Mouse (Mus musculus) hindbrain, embryonic 14.5 days (tissue): ENCODE results near the gene A630001G21Rik. TPM values are rescaled to one million over a fixed set of nuclear protein-coding genes. Genes with fewer than 3 reads are reported as not detected.
"Not testable (repeated sequence)": the region's sequence is repeated elsewhere in the genome, so short reads cannot be mapped to it uniquely, and the experiment has no call there.

ENCODE experiments used
- ATAC-seq: fragments of 200-750 bp; cut with Nextera tagmentation; 2 replicates; pipeline ENCODE4 v1.8.0; 2017; ENCODE audit warnings: moderate number of reproducible peaks, mild to moderate bottlenecking, moderate TSS enrichment, moderate library complexity; ENCODE audit not compliant: low FRiP score
- DNase-seq: peaks from one replicate; pipeline ENCODE4 v3.0.0-alpha.2; 2015; ENCODE audit warnings: low spot score
- H3K27ac ChIP-seq: fragments of 300-500 bp; sonication (generic); 2 replicates; pipeline ENCODE4 v1.5.1; 2014; ENCODE audit warnings: mild to moderate bottlenecking, moderate library complexity
- H3K27me3 ChIP-seq: fragments of 300-500 bp; sonication (generic); 2 replicates; pipeline ENCODE4 v1.6.1; 2014; ENCODE audit warnings: mild to moderate bottlenecking, low read length, mixed read lengths; ENCODE audit not compliant: control insufficient read depth, insufficient read depth
- H3K36me3 ChIP-seq: fragments of 300-500 bp; sonication (generic); replicated peaks from 2 replicates; pipeline ENCODE4 v1.6.1; 2014; ENCODE audit not compliant: control insufficient read depth, insufficient read depth
- H3K4me1 ChIP-seq: fragments of 300-500 bp; sonication (generic); replicated peaks from 2 replicates; pipeline ENCODE4 v1.6.1; 2014; ENCODE audit warnings: antibody characterized with exemption, low read length, mixed read lengths; ENCODE audit not compliant: control insufficient read depth, insufficient read depth
- H3K4me2 ChIP-seq: fragments of 300-500 bp; sonication (generic); replicated peaks from 2 replicates; pipeline ENCODE4 v1.6.1; 2014; ENCODE audit warnings: mild to moderate bottlenecking, moderate library complexity
- H3K4me3 ChIP-seq: fragments of 300-500 bp; sonication (generic); replicated peaks from 2 replicates; pipeline ENCODE4 v1.5.1; 2014; ENCODE audit warnings: mild to moderate bottlenecking, low read length
- H3K9ac ChIP-seq: fragments of 300-500 bp; sonication (generic); 2 replicates; pipeline ENCODE4 v1.6.1; 2014
- H3K9me3 ChIP-seq: fragments of 300-500 bp; sonication (generic); 2 replicates; pipeline ENCODE4 v1.6.1; 2016; ENCODE audit warnings: low read length; ENCODE audit not compliant: control insufficient read depth
- WGBS: fragments of 180-500 bp; shearing (Covaris S2); extraction: QIAGEN DNeasy Blood & Tissue Kit; methylation state at CpG from one replicate; pipeline ENCODE4 v1.1.7; 2014; 5-methylcytosine and 5-hydroxymethylcytosine counted together
- polyA plus RNA-seq: library from polyadenylated mRNA; unstranded; fragments of >200 nt; fragmentation: Nextera tagmentation; extraction: Ambion mirVana; gene quantifications from 2 replicates; pipeline ENCODE4 v1.2.1, GENCODE M21; 2014

The A630001G21Rik gene
- polyA plus RNA-seq: 0.19 and 0.27 TPM in 2 replicates

DNA sequence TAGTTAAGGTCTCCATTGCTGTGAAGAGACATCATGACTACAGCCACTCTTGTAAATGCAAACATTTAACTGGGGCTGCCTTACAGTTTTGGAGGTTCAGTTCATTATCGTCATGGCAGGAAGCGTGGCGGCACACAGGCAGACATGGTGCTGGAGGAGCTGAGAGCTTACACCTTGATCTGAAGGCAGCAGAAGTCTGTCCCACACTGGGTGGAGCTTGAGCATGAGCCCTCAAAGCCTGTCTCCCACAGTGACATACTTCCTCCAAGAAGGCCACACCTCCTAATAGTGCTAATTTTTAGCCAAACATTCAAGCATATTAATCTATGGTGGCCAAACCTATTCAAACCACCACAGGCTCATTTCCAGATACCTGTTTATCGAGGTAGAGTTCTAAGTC is at the start of gene A630001G21Rik:
Gene A630001G21Rik (minus strand): TSS at position 208 of the 400 bp plus-strand sequence.
- Histone ChIP-seq H3K9ac (no peak within 1 kb of the TSS), H3K27ac (no peak within 1 kb of the TSS), H3K4me1 (no peaks in the 10 kb centered on the region), H3K4me2 (no peak within 1 kb of the TSS), H3K27me3 (no peaks in the 10 kb centered on the region), H3K9me3 (no peaks in the 10 kb centered on the region), H3K4me3 (no peak within 1 kb of the TSS), H3K36me3 (no peaks in the 10 kb centered on the region)
- DNase-seq (no peak), ATAC-seq (no peak)
- WGBS: 93% methylated on average over 4 of the region's 4 CpGs

DNA sequence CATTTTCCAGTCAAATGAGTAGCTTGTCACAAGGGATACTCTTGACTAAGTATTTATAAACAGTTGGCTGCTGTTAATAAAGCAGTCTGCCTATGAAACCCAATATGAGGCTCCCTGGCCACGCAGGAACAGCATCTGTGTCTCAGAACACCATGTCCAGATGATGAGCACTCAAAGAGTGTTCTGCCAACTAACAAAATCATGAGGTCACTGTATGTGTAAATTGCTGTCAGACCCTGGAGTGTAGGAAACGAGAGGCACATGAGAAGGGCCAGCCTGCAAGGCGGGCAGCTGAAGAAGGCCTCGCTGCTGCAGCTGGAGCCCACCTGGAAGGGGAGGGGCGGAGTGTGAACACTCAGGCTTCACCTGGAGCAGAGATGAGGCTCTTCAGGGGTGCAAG is 48.7 kb upstream of the A630001G21Rik start:
- DNase-seq (no peak), ATAC-seq (no peak)
- peaks cover 28% of the 10 kb centered on the region for H3K36me3 ChIP-seq
- no peak overlapping the region for H3K4me2 ChIP-seq
- H3K9me3 ChIP-seq: no peaks in the 10 kb centered on the region
- 85% methylated on average over 5 of the region's 5 CpGs for WGBS
- no peak overlapping the region for H3K4me3 ChIP-seq
- H3K9ac ChIP-seq: no peak overlapping the region
- no peaks in the 10 kb centered on the region for H3K4me1 ChIP-seq
- no peaks in the 10 kb centered on the region for H3K27me3 ChIP-seq
- H3K27ac ChIP-seq: no peak overlapping the region

DNA sequence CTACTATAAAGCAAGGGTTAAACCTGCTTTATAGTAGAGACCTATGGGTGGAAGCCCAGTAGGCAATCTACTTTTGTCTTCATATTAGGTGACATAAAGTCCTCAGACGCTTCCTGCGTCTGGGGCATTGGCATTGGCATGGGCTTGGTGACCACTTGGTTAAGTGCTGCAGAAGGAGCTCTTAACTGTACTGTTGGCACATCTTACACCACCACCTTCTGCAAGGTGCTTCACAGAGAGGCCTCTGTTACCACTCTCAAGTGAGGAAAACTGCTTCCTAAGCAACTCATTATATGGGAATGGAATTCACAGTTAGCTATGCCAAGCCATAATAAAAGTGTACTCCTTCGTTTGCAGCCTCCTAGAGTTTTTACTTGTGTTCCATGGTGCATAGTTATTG is 46.5 kb upstream of the A630001G21Rik start:
- no peak for ATAC-seq
- Histone ChIP-seq H3K4me2 (no peak overlapping the region), H3K4me1 (no peaks in the 10 kb centered on the region), H3K27me3 (no peaks in the 10 kb centered on the region), H3K9ac (no peak overlapping the region), H3K36me3 (peaks cover 34% of the 10 kb centered on the region), H3K9me3 (no peaks in the 10 kb centered on the region), H3K4me3 (no peak overlapping the region), H3K27ac (no peak overlapping the region)
- 81% methylated on average over 3 of the region's 3 CpGs for WGBS
- DNase-seq: no peak

DNA sequence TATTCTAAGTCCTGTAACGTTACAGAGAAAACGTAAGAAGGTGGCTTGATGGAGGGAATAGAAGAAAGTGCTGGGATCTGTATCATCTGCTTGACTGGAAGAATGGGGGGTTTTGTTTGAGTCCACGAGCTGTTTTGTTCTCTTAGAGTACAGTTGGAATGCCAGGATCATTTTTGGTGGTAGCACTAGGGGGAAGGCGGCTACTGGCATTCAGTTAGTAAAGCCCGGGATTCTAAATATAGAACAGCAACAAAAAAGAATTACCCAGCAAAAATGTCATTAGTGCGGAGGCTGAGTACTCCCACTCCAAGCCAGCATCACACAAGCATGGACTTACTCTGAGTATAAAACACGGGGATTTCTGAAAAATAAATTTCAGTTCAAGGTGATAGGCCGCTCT is 43.8 kb upstream of the A630001G21Rik start:
- no peaks in the 10 kb centered on the region for H3K9me3 ChIP-seq
- no peak overlapping the region for H3K27ac ChIP-seq
- no peak overlapping the region for H3K9ac ChIP-seq
- no peaks in the 10 kb centered on the region for H3K27me3 ChIP-seq
- no peaks in the 10 kb centered on the region for H3K4me1 ChIP-seq
- H3K4me3 ChIP-seq: no peak overlapping the region
- peaks cover 41% of the 10 kb centered on the region for H3K36me3 ChIP-seq
- ATAC-seq (no peak), DNase-seq (no peak)
- H3K4me2 ChIP-seq: no peak overlapping the region
- 89% methylated on average over 8 of the region's 8 CpGs for WGBS

DNA sequence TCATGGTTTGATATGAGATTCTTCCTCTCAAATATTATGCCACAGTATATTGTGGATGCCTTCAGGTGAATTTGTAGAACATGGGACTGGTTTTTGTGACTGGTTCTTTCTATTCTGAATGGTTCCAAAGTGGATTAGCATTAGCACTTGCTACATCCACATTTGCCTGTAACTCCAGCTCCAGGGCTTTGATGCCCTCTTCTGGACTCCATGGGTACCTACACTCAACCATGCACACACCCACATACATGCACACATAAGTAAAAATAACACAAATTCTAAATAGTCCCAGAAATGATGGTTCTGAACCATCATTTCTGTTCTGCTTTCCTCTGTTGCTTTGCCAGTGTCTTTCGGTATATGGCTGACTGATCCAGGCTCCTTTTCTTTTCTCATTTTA is 41.3 kb upstream of the A630001G21Rik start:
- 98% methylated on average over 1 of the region's 1 CpGs for WGBS
- no peaks in the 10 kb centered on the region for H3K4me1 ChIP-seq
- no peak for DNase-seq
- ATAC-seq: no peak
- no peaks in the 10 kb centered on the region for H3K9me3 ChIP-seq
- no peak overlapping the region for H3K4me2 ChIP-seq
- H3K9ac ChIP-seq: no peak overlapping the region
- H3K27me3 ChIP-seq: no peaks in the 10 kb centered on the region
- H3K27ac ChIP-seq: no peak overlapping the region
- no peak overlapping the region for H3K4me3 ChIP-seq
- peaks cover 35% of the 10 kb centered on the region for H3K36me3 ChIP-seq

DNA sequence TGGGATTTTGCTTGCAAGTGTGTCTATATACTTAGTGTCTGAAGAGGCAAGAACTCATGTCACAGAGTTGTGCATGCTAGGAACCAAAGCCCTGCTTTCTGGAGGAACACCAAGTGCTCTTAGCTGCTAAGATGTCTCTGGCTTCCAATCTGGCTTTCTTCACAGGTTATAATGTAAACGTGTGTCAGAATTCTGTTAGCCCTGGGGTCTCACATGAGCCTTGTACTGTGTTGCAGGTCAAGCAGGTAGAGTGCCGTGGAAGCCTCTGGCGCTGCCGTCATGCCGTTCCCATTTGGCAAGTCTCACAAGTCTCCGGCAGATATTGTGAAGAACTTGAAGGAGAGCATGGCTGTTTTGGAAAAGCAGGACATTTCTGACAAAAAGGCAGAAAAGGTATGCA is 39.7 kb upstream of the A630001G21Rik start:
- H3K27ac ChIP-seq: no peak overlapping the region
- no peak for DNase-seq
- H3K9me3 ChIP-seq: no peaks in the 10 kb centered on the region
- H3K27me3 ChIP-seq: no peaks in the 10 kb centered on the region
- H3K4me2 ChIP-seq: no peak overlapping the region
- no peak for ATAC-seq
- no peak overlapping the region for H3K9ac ChIP-seq
- WGBS: 95% methylated on average over 6 of the region's 6 CpGs
- peaks cover 32% of the 10 kb centered on the region for H3K36me3 ChIP-seq
- no peak overlapping the region for H3K4me3 ChIP-seq
- peaks cover 3% of the 10 kb centered on the region; the same call in 1 of the 2 replicates for H3K4me1 ChIP-seq

DNA sequence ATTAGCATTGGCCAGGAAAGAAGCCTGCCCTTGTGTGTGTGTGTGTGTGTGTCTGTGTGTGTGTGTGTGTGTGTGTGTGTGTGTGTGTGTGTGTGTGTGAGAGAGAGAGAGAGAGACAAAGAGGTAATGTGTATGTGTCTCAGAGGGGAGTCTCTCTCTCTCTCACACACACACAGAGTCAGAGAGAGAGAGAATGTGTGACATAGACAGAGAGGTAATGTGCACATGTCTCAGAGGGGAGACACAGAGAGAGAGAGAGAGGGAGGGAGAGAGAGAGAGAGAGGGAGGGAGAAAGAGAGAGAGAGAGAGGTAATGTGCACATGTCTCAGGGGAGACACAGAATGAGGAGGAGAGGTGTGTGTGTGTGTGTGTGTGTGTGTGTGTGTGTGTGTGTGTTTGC is 35.8 kb upstream of the A630001G21Rik start:
- not testable (repeated sequence) for H3K4me2 ChIP-seq, H3K27ac ChIP-seq, H3K27me3 ChIP-seq, H3K4me3 ChIP-seq, H3K9ac ChIP-seq, H3K9me3 ChIP-seq, H3K4me1 ChIP-seq, DNase-seq
- ATAC-seq: peak; percentile 37; the same call in 1 of the 2 replicates
- peaks cover 12% of the 10 kb centered on the region for H3K36me3 ChIP-seq

DNA sequence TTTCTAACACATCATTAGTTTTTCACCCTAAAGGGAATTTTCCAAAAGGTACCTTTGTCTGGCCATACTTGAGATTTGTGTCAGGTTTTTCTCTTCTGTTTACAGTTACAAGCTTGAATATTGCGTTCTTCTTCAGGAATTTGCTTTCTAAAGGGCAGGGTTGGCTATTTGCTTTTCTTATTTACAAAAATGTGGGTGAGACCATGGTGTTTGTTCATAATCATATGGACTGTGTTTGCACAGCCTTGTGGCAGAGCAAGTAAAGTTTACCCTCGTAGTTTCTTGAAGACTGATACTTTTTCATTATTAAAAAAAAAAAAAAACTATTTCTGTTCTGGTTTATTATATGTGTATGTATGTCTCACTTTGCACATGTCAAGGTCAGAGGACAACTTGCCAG is 32.3 kb upstream of the A630001G21Rik start:
- DNase-seq (no peak), ATAC-seq (no peak)
- WGBS: 99% methylated on average over 2 of the region's 2 CpGs
- H3K9ac ChIP-seq: no peak overlapping the region
- no peaks in the 10 kb centered on the region for H3K36me3 ChIP-seq
- no peaks in the 10 kb centered on the region for H3K9me3 ChIP-seq
- no peak overlapping the region for H3K4me3 ChIP-seq
- H3K4me2 ChIP-seq: no peak overlapping the region
- peaks cover 3% of the 10 kb centered on the region; the same call in 1 of the 2 replicates for H3K4me1 ChIP-seq
- H3K27me3 ChIP-seq: no peaks in the 10 kb centered on the region
- no peak overlapping the region for H3K27ac ChIP-seq

GRCm38 (mm10) chr1:85810343-85810742 is 31.9 kb upstream of the A630001G21Rik start:
- Histone ChIP-seq H3K27ac (no peak overlapping the region), H3K9me3 (no peaks in the 10 kb centered on the region), H3K27me3 (no peaks in the 10 kb centered on the region), H3K9ac (no peak overlapping the region), H3K4me1 (peaks cover 3% of the 10 kb centered on the region; the same call in 1 of the 2 replicates), H3K36me3 (no peaks in the 10 kb centered on the region), H3K4me3 (no peak overlapping the region), H3K4me2 (no peak overlapping the region)
- ATAC-seq (no peak), DNase-seq (no peak)
- WGBS: 87% methylated on average over 2 of the region's 2 CpGs

DNA sequence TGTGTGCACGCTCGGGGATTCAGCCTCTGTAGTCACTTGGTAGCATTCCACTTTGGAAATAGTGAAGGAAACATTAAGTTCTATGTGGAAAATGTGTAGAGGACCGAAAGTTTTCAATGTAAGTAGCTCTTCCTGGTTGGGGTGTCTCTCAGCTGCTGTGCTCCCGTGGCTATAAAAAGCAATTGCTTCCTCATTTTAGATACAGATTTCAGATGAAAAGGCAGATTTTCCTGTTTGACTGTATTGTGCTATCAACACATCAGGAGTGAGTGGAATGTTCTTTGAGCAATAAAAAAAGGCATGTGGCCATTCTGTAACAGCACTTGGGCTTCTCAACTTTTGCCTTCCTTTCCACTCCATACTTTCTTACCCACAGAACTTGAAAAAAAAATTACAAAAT is 30.8 kb upstream of the A630001G21Rik start:
- ATAC-seq: no peak
- H3K9ac ChIP-seq: no peak overlapping the region
- H3K4me2 ChIP-seq: no peak overlapping the region
- H3K36me3 ChIP-seq: no peaks in the 10 kb centered on the region
- H3K27me3 ChIP-seq: no peaks in the 10 kb centered on the region
- H3K4me3 ChIP-seq: no peak overlapping the region
- H3K9me3 ChIP-seq: no peaks in the 10 kb centered on the region
- no peak overlapping the region for H3K27ac ChIP-seq
- no peak for DNase-seq
- peaks cover 3% of the 10 kb centered on the region; the same call in 1 of the 2 replicates for H3K4me1 ChIP-seq
- 74% methylated on average over 4 of the region's 4 CpGs for WGBS
